Mouse (Mus musculus): ENCODE measurements around the gene Gadd45a. TPM values are rescaled to one million over a fixed set of nuclear protein-coding genes. Genes with fewer than 3 reads are reported as not detected.
A peak's percentile ranks its signal among the peaks of the same experiment; 100 is the strongest.
"Not testable (repeated sequence)": the region's sequence is repeated elsewhere in the genome, so short reads cannot be mapped to it uniquely, and the experiment has no call there.

Gadd45a gene
- polyA plus RNA-seq, 1 experiment from 2014 or later: 17.6 TPM

GRCm38 (mm10) chr6:67040904-67041410 is 3.7 kb upstream of the Gadd45a start:
- Histone ChIP-seq H3K4me1 (ENCODE audit: control insufficient read depth, insufficient read depth, low read length) (no peaks in the 10 kb centered on the region; the same call in 1 of the 2 replicates), H3K36me3 (ENCODE audit: control insufficient read depth, insufficient read depth, low read length) (no peaks in the 10 kb centered on the region), H3K27me3 (ENCODE audit: control insufficient read depth, insufficient read depth, low read length) (no peaks in the 10 kb centered on the region), H3K4me3 (ENCODE audit: low read depth, low read length) (no peak overlapping the region), H3K4me2 (ENCODE audit: low read depth, severe bottlenecking) (no peak overlapping the region), H3K9ac (ENCODE audit: low read length) (no peak overlapping the region), H3K27ac (replicated peaks; ENCODE audit: low read depth, low read length) (no peak overlapping the region), H3K9me3 (ENCODE audit: control insufficient read depth, low read length) (no peaks in the 10 kb centered on the region)
- ATAC-seq (ENCODE audit: insufficient number of reproducible peaks, low FRiP score, low TSS enrichment, low read depth): no peak
- WGBS: 52% methylated on average over 4 of the region's 4 CpGs
- DNase-seq (ENCODE audit: low spot score): no peak

GRCm38 (mm10) chr6:67038964-67039363 is 1.7 kb upstream of the Gadd45a start:
- ATAC-seq (ENCODE audit: insufficient number of reproducible peaks, low FRiP score, low TSS enrichment, low read depth): no peak
- WGBS: 94% methylated on average over 2 of the region's 3 CpGs
- no peaks in the 10 kb centered on the region for H3K27me3 ChIP-seq (ENCODE audit: control insufficient read depth, insufficient read depth, low read length)
- no peaks in the 10 kb centered on the region for H3K9me3 ChIP-seq (ENCODE audit: control insufficient read depth, low read length)
- H3K4me3 ChIP-seq (ENCODE audit: low read depth, low read length): no peak overlapping the region
- H3K9ac ChIP-seq (ENCODE audit: low read length): no peak overlapping the region
- peaks cover 2% of the 10 kb centered on the region; the same call in 1 of the 2 replicates for H3K4me1 ChIP-seq (ENCODE audit: control insufficient read depth, insufficient read depth, low read length)
- no peaks in the 10 kb centered on the region for H3K36me3 ChIP-seq (ENCODE audit: control insufficient read depth, insufficient read depth, low read length)
- H3K4me2 ChIP-seq (ENCODE audit: low read depth, severe bottlenecking): no peak overlapping the region
- no peak overlapping the region for H3K27ac ChIP-seq (replicated peaks; ENCODE audit: low read depth, low read length)
- DNase-seq (ENCODE audit: low spot score): no peak

GRCm38 (mm10) chr6:67036356-67036811 is 873 bp downstream of the Gadd45a start:
- peak overlapping the region; percentile 85 for H3K9ac ChIP-seq (ENCODE audit: low read length)
- WGBS: 0% methylated on average over 29 of the region's 29 CpGs
- H3K27me3 ChIP-seq (ENCODE audit: control insufficient read depth, insufficient read depth, low read length): no peaks in the 10 kb centered on the region
- peak overlapping the region; percentile 61 for H3K4me2 ChIP-seq (ENCODE audit: low read depth, severe bottlenecking)
- no peaks in the 10 kb centered on the region for H3K9me3 ChIP-seq (ENCODE audit: control insufficient read depth, low read length)
- peak overlapping the region; percentile 89 for H3K27ac ChIP-seq (replicated peaks; ENCODE audit: low read depth, low read length)
- DNase-seq (ENCODE audit: low spot score): peak; percentile 89
- H3K36me3 ChIP-seq (ENCODE audit: control insufficient read depth, insufficient read depth, low read length): no peaks in the 10 kb centered on the region
- peak; percentile 76 for ATAC-seq (ENCODE audit: insufficient number of reproducible peaks, low FRiP score, low TSS enrichment, low read depth)
- peaks cover 2% of the 10 kb centered on the region; the same call in 1 of the 2 replicates for H3K4me1 ChIP-seq (ENCODE audit: control insufficient read depth, insufficient read depth, low read length)
- peak overlapping the region; percentile 84 for H3K4me3 ChIP-seq (ENCODE audit: low read depth, low read length)

GRCm38 (mm10) chr6:67035388-67036299 is 1.6 kb downstream of the Gadd45a start:
- 33% methylated on average over 19 of the region's 19 CpGs for WGBS
- Histone ChIP-seq H3K9me3 (ENCODE audit: control insufficient read depth, low read length) (no peaks in the 10 kb centered on the region), H3K4me3 (ENCODE audit: low read depth, low read length) (peak overlapping the region; percentile 84), H3K27me3 (ENCODE audit: control insufficient read depth, insufficient read depth, low read length) (no peaks in the 10 kb centered on the region), H3K9ac (ENCODE audit: low read length) (peak overlapping the region; percentile 85), H3K36me3 (ENCODE audit: control insufficient read depth, insufficient read depth, low read length) (no peaks in the 10 kb centered on the region), H3K27ac (replicated peaks; ENCODE audit: low read depth, low read length) (no peak overlapping the region), H3K4me2 (ENCODE audit: low read depth, severe bottlenecking) (peak overlapping the region; percentile 61), H3K4me1 (ENCODE audit: control insufficient read depth, insufficient read depth, low read length) (peaks cover 2% of the 10 kb centered on the region; the same call in 1 of the 2 replicates)
- DNase-seq (ENCODE audit: low spot score): no peak
- no peak for ATAC-seq (ENCODE audit: insufficient number of reproducible peaks, low FRiP score, low TSS enrichment, low read depth)

GRCm38 (mm10) chr6:67034331-67035130 is 2.7 kb downstream of the Gadd45a start:
- DNase-seq (ENCODE audit: low spot score) (no peak), ATAC-seq (ENCODE audit: insufficient number of reproducible peaks, low FRiP score, low TSS enrichment, low read depth) (no peak)
- Histone ChIP-seq H3K9ac (ENCODE audit: low read length) (no peak overlapping the region), H3K9me3 (ENCODE audit: control insufficient read depth, low read length) (no peaks in the 10 kb centered on the region), H3K4me3 (ENCODE audit: low read depth, low read length) (no peak overlapping the region), H3K27ac (replicated peaks; ENCODE audit: low read depth, low read length) (no peak overlapping the region), H3K4me1 (ENCODE audit: control insufficient read depth, insufficient read depth, low read length) (peaks cover 2% of the 10 kb centered on the region; the same call in 1 of the 2 replicates), H3K4me2 (ENCODE audit: low read depth, severe bottlenecking) (no peak overlapping the region; the same call in 1 of the 2 replicates), H3K36me3 (ENCODE audit: control insufficient read depth, insufficient read depth, low read length) (no peaks in the 10 kb centered on the region), H3K27me3 (ENCODE audit: control insufficient read depth, insufficient read depth, low read length) (no peaks in the 10 kb centered on the region)
- 63% methylated on average over 7 of the region's 7 CpGs for WGBS

- Histone ChIP-seq H3K9me3 (ENCODE audit: control insufficient read depth, low read length) (no peaks in the 10 kb centered on the region), H3K9ac (ENCODE audit: low read length) (no peak overlapping the region), H3K27ac (replicated peaks; ENCODE audit: low read depth, low read length) (no peak overlapping the region), H3K4me3 (ENCODE audit: low read depth, low read length) (no peak overlapping the region), H3K27me3 (ENCODE audit: control insufficient read depth, insufficient read depth, low read length) (no peaks in the 10 kb centered on the region), H3K36me3 (ENCODE audit: control insufficient read depth, insufficient read depth, low read length) (no peaks in the 10 kb centered on the region), H3K4me1 (ENCODE audit: control insufficient read depth, insufficient read depth, low read length) (peaks cover 2% of the 10 kb centered on the region; the same call in 1 of the 2 replicates), H3K4me2 (ENCODE audit: low read depth, severe bottlenecking) (no peak overlapping the region)
- DNase-seq (ENCODE audit: low spot score) (no peak), ATAC-seq (ENCODE audit: insufficient number of reproducible peaks, low FRiP score, low TSS enrichment, low read depth) (no peak)
- WGBS: 73% methylated on average over 4 of the region's 4 CpGs
Measured at GRCm38 (mm10) chr6:67033604-67034003, 3.7 kb downstream of the Gadd45a start.

GRCm38 (mm10) chr6:67032972-67033371 is 4.3 kb downstream of the Gadd45a start:
- H3K4me3 ChIP-seq (ENCODE audit: low read depth, low read length): not testable (repeated sequence)

GRCm38 (mm10) chr6:67032551-67032950 is 4.7 kb downstream of the Gadd45a start:
- not testable (repeated sequence) for ATAC-seq (ENCODE audit: insufficient number of reproducible peaks, low FRiP score, low TSS enrichment, low read depth); H3K27ac ChIP-seq (replicated peaks; ENCODE audit: low read depth, low read length); DNase-seq (ENCODE audit: low spot score); H3K4me3 ChIP-seq (ENCODE audit: low read depth, low read length); H3K27me3 ChIP-seq (ENCODE audit: control insufficient read depth, insufficient read depth, low read length); H3K36me3 ChIP-seq (ENCODE audit: control insufficient read depth, insufficient read depth, low read length); H3K9me3 ChIP-seq (ENCODE audit: control insufficient read depth, low read length); H3K4me2 ChIP-seq (ENCODE audit: low read depth, severe bottlenecking); H3K9ac ChIP-seq (ENCODE audit: low read length); H3K4me1 ChIP-seq (ENCODE audit: control insufficient read depth, insufficient read depth, low read length)

More at GRCm38 (mm10) chr6:67032972-67033371, 4.3 kb downstream of the Gadd45a start:
- not testable (repeated sequence) for H3K9ac ChIP-seq (ENCODE audit: low read length); H3K27me3 ChIP-seq (ENCODE audit: control insufficient read depth, insufficient read depth, low read length); H3K4me1 ChIP-seq (ENCODE audit: control insufficient read depth, insufficient read depth, low read length); H3K36me3 ChIP-seq (ENCODE audit: control insufficient read depth, insufficient read depth, low read length); H3K4me2 ChIP-seq (ENCODE audit: low read depth, severe bottlenecking); DNase-seq (ENCODE audit: low spot score); H3K9me3 ChIP-seq (ENCODE audit: control insufficient read depth, low read length); ATAC-seq (ENCODE audit: insufficient number of reproducible peaks, low FRiP score, low TSS enrichment, low read depth); H3K27ac ChIP-seq (replicated peaks; ENCODE audit: low read depth, low read length)
- 96% methylated on average over 3 of the region's 4 CpGs for WGBS

All from limb, embryonic 11.5 days (tissue).